In the genomic region with DNA sequence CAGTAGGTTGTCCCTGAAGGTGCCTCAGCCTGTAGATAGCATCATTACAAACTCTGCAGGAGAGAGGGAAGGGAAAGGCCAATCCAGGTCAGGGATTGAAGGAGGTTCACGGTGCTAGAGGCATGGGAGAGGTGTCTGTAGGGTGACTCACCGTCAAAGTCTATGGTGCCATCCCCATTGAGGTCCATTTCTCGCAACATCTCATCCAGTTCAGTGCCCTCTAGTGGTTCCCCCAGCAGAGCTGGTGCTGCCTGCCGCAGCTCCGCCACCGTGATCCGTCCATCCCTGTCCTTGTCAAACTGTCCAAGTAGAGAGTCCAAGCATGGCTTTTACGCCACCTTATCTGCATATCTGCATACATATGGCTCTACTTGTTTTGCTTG, we compare ENCODE assay signal across 13 mouse cellular contexts. TPM values are rescaled to one million over a fixed set of nuclear protein-coding genes. Genes with fewer than 3 reads are reported as not detected.
DNase-seq lines count a peak whose midpoint lies in the region; ATAC-seq and TF ChIP-seq lines count a peak whose summit lies in the region.
"Not testable (repeated sequence)": the region's sequence is repeated elsewhere in the genome, so short reads cannot be mapped to it uniquely, and the experiment has no call there.
"Had no signal": no experiment of that assay in that cellular context is flagged by ENCODE, and none has a peak within 500 bp of the region (broad histone marks: within the 10 kb centered on the region; RNA-seq: fewer than 3 reads in every experiment).

No protein-coding gene starts in this region.

- TF ChIP-seq POLR2A in thymus, adult 2 months (IDR thresholded peaks at IDR 0.05; ENCODE audit: control insufficient read depth, extremely low read depth, insufficient read depth, low read length, poor library complexity), result not testable (repeated sequence)

- not testable (repeated sequence) for H3K27me3 ChIP-seq in intestine, embryonic 16.5 days (replicated peaks; ENCODE audit: control insufficient read depth, insufficient read depth, low read length); liver, embryonic 14.5 days (ENCODE audit: control insufficient read depth, insufficient read depth, low read length); midbrain, postnatal 0 days (ENCODE audit: insufficient read depth, low read length); thymus, adult 2 months (ENCODE audit: control insufficient read depth, insufficient read depth, low read length)

- peak; percentile 66 for ATAC-seq in granulocyte monocyte progenitor cell, adult 5-6 weeks (replicated peaks; ENCODE audit: poor library complexity, severe bottlenecking)
- ATAC-seq in intestine, embryonic 16.5 days, result peak; percentile 66
- ATAC-seq in liver, embryonic 14.5 days (ENCODE audit: insufficient read depth), result peak; percentile 54; the same call in 1 of the 2 replicates
- not testable (repeated sequence) for ATAC-seq in midbrain, postnatal 0 days (ENCODE audit: low FRiP score)

- not testable (repeated sequence) for H3K4me3 ChIP-seq in intestine, embryonic 16.5 days (ENCODE audit: low read length); midbrain, postnatal 0 days (ENCODE audit: low read depth, low read length); thymus, adult 2 months (ENCODE audit: control insufficient read depth, insufficient read depth, low read length)
- H3K4me3 ChIP-seq in liver, embryonic 14.5 days (ENCODE audit: insufficient read depth in 1 of 2, low read depth in 2 of 2, low read length in 2 of 2), result peak overlapping the region in 1 of 2 experiments; percentile 26; a peak in 1 of 4 replicates

- not testable (repeated sequence) for H3K4me2 ChIP-seq in intestine, embryonic 16.5 days (ENCODE audit: low read depth, low read length); midbrain, postnatal 0 days (ENCODE audit: low read depth, low read length, poor library complexity, severe bottlenecking)
- H3K4me2 ChIP-seq in liver, embryonic 14.5 days (ENCODE audit: low read depth), result peak overlapping the region; percentile 43

- 19% methylated on average over 8 of the region's 8 CpGs for WGBS in intestine, embryonic 16.5 days
- WGBS in liver, embryonic 14.5 days (ENCODE audit: insufficient replicate concordance), result 8% methylated on average over 8 of the region's 8 CpGs
- 22% methylated on average over 8 of the region's 8 CpGs for whole genome bisulfite sequencing in midbrain, postnatal 0 days
- 31% methylated on average over 8 of the region's 8 CpGs for WGBS in thymus, adult 2 months

- TF ChIP-seq CTCF in liver, embryonic 14.5 days (IDR thresholded peaks at IDR 0.05; ENCODE audit: low read depth), result peak; percentile 84
- peak; percentile 46 for TF ChIP-seq CTCF in midbrain, postnatal 0 days (IDR thresholded peaks at IDR 0.05)
- TF ChIP-seq CTCF in thymus, adult 2 months (IDR thresholded peaks at IDR 0.05; ENCODE audit: borderline replicate concordance, control insufficient read depth, extremely low read depth, insufficient read depth, low read length, poor library complexity), result peak; percentile 44; the same call in 1 of the 2 replicates

- not testable (repeated sequence) for H3K27ac ChIP-seq in intestine, embryonic 16.5 days (ENCODE audit: low read length); liver, embryonic 14.5 days; midbrain, postnatal 0 days (ENCODE audit: low read depth, low read length); thymus, adult 2 months (ENCODE audit: control insufficient read depth, insufficient read depth, low read length)

- peaks cover 15% of the 10 kb centered on the region; the same call in 1 of the 2 replicates for H3K36me3 ChIP-seq in intestine, embryonic 16.5 days (ENCODE audit: control insufficient read depth, insufficient read depth, low read length)
- peaks cover 15% of the 10 kb centered on the region for H3K36me3 ChIP-seq in liver, embryonic 14.5 days (replicated peaks; ENCODE audit: control insufficient read depth, insufficient read depth, low read depth)
- H3K36me3 ChIP-seq in midbrain, postnatal 0 days (ENCODE audit: insufficient read depth, low read length), result peaks cover 19% of the 10 kb centered on the region
- not testable (repeated sequence) for H3K36me3 ChIP-seq in thymus, adult 2 months (ENCODE audit: control insufficient read depth, insufficient read depth, low read length)

- TF ChIP-seq EP300 in liver, embryonic 14.5 days (IDR thresholded peaks at IDR 0.05; ENCODE audit: low read depth), result not testable (repeated sequence)

- peak; percentile 61 for DNase-seq in CD4-positive helper T cell, adult 2 months (ENCODE audit: low read depth, low spot score)
- peak; percentile 56 for DNase-seq in R1 (ENCODE audit: low read depth, low spot score)
- peak; percentile 26 for DNase-seq in cerebellum, adult 11-12 months
- DNase-seq in liver, embryonic 14.5 days (ENCODE audit: low read depth in 3 of 3, low spot score in 3 of 3); midbrain, postnatal 0 days (ENCODE audit: low spot score); thymus, adult 2 months: not testable (repeated sequence)

- H3K9me3 ChIP-seq in intestine, embryonic 16.5 days (ENCODE audit: control insufficient read depth, low read length); liver, embryonic 14.5 days (ENCODE audit: control insufficient read depth, low read length); midbrain, postnatal 0 days (ENCODE audit: low read length): not testable (repeated sequence)

- H3K9ac ChIP-seq in intestine, embryonic 16.5 days (ENCODE audit: low read depth, low read length); liver, embryonic 14.5 days (replicated peaks); midbrain, postnatal 0 days (replicated peaks; ENCODE audit: low read length, poor library complexity, severe bottlenecking): not testable (repeated sequence)

- H3K4me1 ChIP-seq in intestine, embryonic 16.5 days (ENCODE audit: control insufficient read depth, insufficient read depth, low read length); midbrain, postnatal 0 days (ENCODE audit: insufficient read depth, low read length): not testable (repeated sequence)
- peaks cover 9 to 12% of the 10 kb centered on the region in 2 experiments for H3K4me1 ChIP-seq in liver, embryonic 14.5 days (replicated peaks; ENCODE audit: control insufficient read depth in 2 of 2, insufficient read depth in 2 of 2, low read length in 1 of 2)
- H3K4me1 ChIP-seq in thymus, adult 2 months (replicated peaks; ENCODE audit: control insufficient read depth, insufficient read depth, low read length), result peaks cover 14% of the 10 kb centered on the region; the same call in 1 of the 2 replicates

RNA-seq across cellular contexts. Expression of a gene that starts 3.6 kb away (rescaled TPM):
- not detected in 2 replicates for total RNA-seq in granulocyte monocyte progenitor cell, adult 5-6 weeks (2014; fragmentation: Nextera tagmentation)
- not detected in 2 replicates for total RNA-seq in granulocyte monocyte progenitor cell, adult 5-6 weeks (2017)
- polyA plus RNA-seq in intestine, embryonic 16.5 days (2015; fragmentation: Nextera tagmentation; extraction: Ambion mirVana), result 0.04 TPM in 1 of 2 replicates, not detected in the other
- not detected in 2 replicates for polyA plus RNA-seq in liver, embryonic 14.5 days (2012; rRNA removed)
- polyA plus RNA-seq in liver, embryonic 14.5 days (2014; fragmentation: Nextera tagmentation; extraction: Ambion mirVana), result not detected in 2 replicates
- total RNA-seq in midbrain, postnatal 0 days (2014; rRNA removed), result 0.16 TPM in 1 of 2 replicates, not detected in the other
- not detected in 2 replicates for polyA plus RNA-seq in midbrain, postnatal 0 days (2015; fragmentation: Nextera tagmentation; extraction: Ambion mirVana)
- 0.20 and 0.24 TPM in 2 replicates for polyA plus RNA-seq in thymus, adult 2 months (2012; rRNA removed)
- total RNA-seq: heart, adult 8-10 months; layer of hippocampus, adult 18-20 months had no signal
- polyA plus RNA-seq: forebrain, embryonic 11.5 days; limb, embryonic 15.5 days; stomach, embryonic 15.5 days had no signal

RNA-seq across cellular contexts. Expression of a gene that starts 7.9 kb away (rescaled TPM):
- not detected in 2 replicates for total RNA-seq in granulocyte monocyte progenitor cell, adult 5-6 weeks (2014; fragmentation: Nextera tagmentation)
- not detected in 2 replicates for total RNA-seq in granulocyte monocyte progenitor cell, adult 5-6 weeks (2017)
- 0.11 and 0.20 TPM in 2 replicates for polyA plus RNA-seq in intestine, embryonic 16.5 days (2015; fragmentation: Nextera tagmentation; extraction: Ambion mirVana)
- 0.03 and 0.15 TPM in 2 replicates for polyA plus RNA-seq in liver, embryonic 14.5 days (2012; rRNA removed)
- polyA plus RNA-seq in liver, embryonic 14.5 days (2014; fragmentation: Nextera tagmentation; extraction: Ambion mirVana), result not detected in 2 replicates
- not detected in 2 replicates for total RNA-seq in midbrain, postnatal 0 days (2014; rRNA removed)
- polyA plus RNA-seq in midbrain, postnatal 0 days (2015; fragmentation: Nextera tagmentation; extraction: Ambion mirVana), result 0.20 and 0.36 TPM in 2 replicates
- polyA plus RNA-seq in thymus, adult 2 months (2012; rRNA removed), result 0.26 and 0.53 TPM in 2 replicates
- total RNA-seq: heart, adult 8-10 months had no signal
- polyA plus RNA-seq: forebrain, embryonic 11.5 days had no signal

RNA-seq across cellular contexts. Expression of a gene that starts 10.3 kb away (rescaled TPM):
- 19.6 and 60.2 TPM in 2 replicates for total RNA-seq in granulocyte monocyte progenitor cell, adult 5-6 weeks (2014; fragmentation: Nextera tagmentation)
- total RNA-seq in granulocyte monocyte progenitor cell, adult 5-6 weeks (2017), result 31.3 and 38.6 TPM in 2 replicates
- polyA plus RNA-seq in intestine, embryonic 16.5 days (2015; fragmentation: Nextera tagmentation; extraction: Ambion mirVana), result 78.4 and 81.2 TPM in 2 replicates
- polyA plus RNA-seq in liver, embryonic 14.5 days (2012; rRNA removed), result 28.8 and 33.2 TPM in 2 replicates
- polyA plus RNA-seq in liver, embryonic 14.5 days (2014; fragmentation: Nextera tagmentation; extraction: Ambion mirVana), result 29.4 TPM in 2 replicates
- total RNA-seq in midbrain, postnatal 0 days (2014; rRNA removed), result 29.8 and 49.9 TPM in 2 replicates
- polyA plus RNA-seq in midbrain, postnatal 0 days (2015; fragmentation: Nextera tagmentation; extraction: Ambion mirVana), result 87.7 and 97.6 TPM in 2 replicates
- 106 and 112 TPM in 2 replicates for polyA plus RNA-seq in thymus, adult 2 months (2012; rRNA removed)

RNA-seq across cellular contexts. Expression of a gene that starts 12.5 kb away (rescaled TPM):
- 143 and 234 TPM in 2 replicates for total RNA-seq in granulocyte monocyte progenitor cell, adult 5-6 weeks (2014; fragmentation: Nextera tagmentation)
- 71.3 and 73.2 TPM in 2 replicates for total RNA-seq in granulocyte monocyte progenitor cell, adult 5-6 weeks (2017)
- polyA plus RNA-seq in intestine, embryonic 16.5 days (2015; fragmentation: Nextera tagmentation; extraction: Ambion mirVana), result 264 and 288 TPM in 2 replicates
- 57.5 and 59.2 TPM in 2 replicates for polyA plus RNA-seq in liver, embryonic 14.5 days (2012; rRNA removed)
- 57.5 and 62.2 TPM in 2 replicates for polyA plus RNA-seq in liver, embryonic 14.5 days (2014; fragmentation: Nextera tagmentation; extraction: Ambion mirVana)
- 96.1 and 116 TPM in 2 replicates for total RNA-seq in midbrain, postnatal 0 days (2014; rRNA removed)
- 95.2 and 104 TPM in 2 replicates for polyA plus RNA-seq in midbrain, postnatal 0 days (2015; fragmentation: Nextera tagmentation; extraction: Ambion mirVana)
- 508 and 533 TPM in 2 replicates for polyA plus RNA-seq in thymus, adult 2 months (2012; rRNA removed)

RNA-seq across cellular contexts. Expression of a gene that starts 17.4 kb away (rescaled TPM):
- 40.8 and 53.6 TPM in 2 replicates for total RNA-seq in granulocyte monocyte progenitor cell, adult 5-6 weeks (2014; fragmentation: Nextera tagmentation)
- 64.9 and 84.1 TPM in 2 replicates for total RNA-seq in granulocyte monocyte progenitor cell, adult 5-6 weeks (2017)
- polyA plus RNA-seq in intestine, embryonic 16.5 days (2015; fragmentation: Nextera tagmentation; extraction: Ambion mirVana), result 5.8 and 6.7 TPM in 2 replicates
- 12.5 and 16.3 TPM in 2 replicates for polyA plus RNA-seq in liver, embryonic 14.5 days (2012; rRNA removed)
- 14.4 and 17.0 TPM in 2 replicates for polyA plus RNA-seq in liver, embryonic 14.5 days (2014; fragmentation: Nextera tagmentation; extraction: Ambion mirVana)
- total RNA-seq in midbrain, postnatal 0 days (2014; rRNA removed), result 0.38 TPM in 1 of 2 replicates, not detected in the other
- polyA plus RNA-seq in midbrain, postnatal 0 days (2015; fragmentation: Nextera tagmentation; extraction: Ambion mirVana), result 0.28 TPM in 1 of 2 replicates, not detected in the other
- 1,512 and 1,655 TPM in 2 replicates for polyA plus RNA-seq in thymus, adult 2 months (2012; rRNA removed)
